Mouse (Mus musculus): ENCODE data around the gene Rbpj.

Gene Rbpj

GRCm38 (mm10) chr5:53465883-53466282 is at the start of gene Rbpj:
Gene Rbpj (plus strand): TSS chr5:53466152.
- DNase-seq = peak; percentile 95

- no peak for DNase-seq
These were observed 45.2 kb upstream of the Rbpj start for GRCm38 (mm10) chr5:53420777-53421176.

DNA sequence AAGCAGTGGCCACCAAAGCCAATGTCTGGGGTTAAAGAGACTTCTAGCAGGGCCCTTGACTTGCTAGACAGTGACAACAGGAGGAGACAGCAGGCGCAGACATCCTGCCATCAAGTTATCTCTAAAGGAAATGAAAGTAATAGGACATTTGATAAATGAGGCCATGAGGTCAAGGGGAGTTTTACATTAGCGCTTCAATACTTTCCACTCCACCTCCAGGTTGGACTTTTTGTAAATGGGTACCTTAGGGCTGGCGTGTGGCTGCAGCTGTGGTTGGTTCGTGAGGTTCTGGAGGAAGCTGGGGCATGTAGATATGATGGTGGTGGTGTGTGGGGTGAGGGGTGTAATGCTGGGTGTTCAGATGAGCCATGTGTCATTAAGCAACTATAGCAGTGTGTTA is 44.7 kb upstream of the Rbpj start:
- DNase-seq = no peak

DNA sequence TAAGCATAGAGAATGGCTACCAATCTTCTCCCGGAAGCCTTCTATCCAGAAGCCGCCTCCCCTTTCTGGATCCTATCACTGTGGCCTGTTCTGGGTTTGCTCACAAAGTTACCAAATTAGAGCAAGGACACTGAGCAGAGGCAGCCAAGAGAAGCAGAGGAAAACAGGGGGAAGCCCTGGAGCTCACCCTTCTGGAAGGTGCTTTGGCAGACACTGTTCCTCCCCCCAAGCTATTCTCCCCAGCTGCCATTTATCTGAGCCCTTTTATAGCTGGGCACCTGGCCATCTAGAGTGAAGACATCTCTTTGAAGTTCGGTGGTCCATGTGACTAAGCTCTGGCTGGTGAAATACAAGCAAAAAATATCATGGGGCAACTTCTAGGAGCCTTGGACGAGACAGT is 38.5 kb upstream of the Rbpj start:
- DNase-seq = peak; percentile 97

- peak; percentile 98 for DNase-seq
These were observed 36.1 kb upstream of the Rbpj start for GRCm38 (mm10) chr5:53429683-53430477.

DNA sequence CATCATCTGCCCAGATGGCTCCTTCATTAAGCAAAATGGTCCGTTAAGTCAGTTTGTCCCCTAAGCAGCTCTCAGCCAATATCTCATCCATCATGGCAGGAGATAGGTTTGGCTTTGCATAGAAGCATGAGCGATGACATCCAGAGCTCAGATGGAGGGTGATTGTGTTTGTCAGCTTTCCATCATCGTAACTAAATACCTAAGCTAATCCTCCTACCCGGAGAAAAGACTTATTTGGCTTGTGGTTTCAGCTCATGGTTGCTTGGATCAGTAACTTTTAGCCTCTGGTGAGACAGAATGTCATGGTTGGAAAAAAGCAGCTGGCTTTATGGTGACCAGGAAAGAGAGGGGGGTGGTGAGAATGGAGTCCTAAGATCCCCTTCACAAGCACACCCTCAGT is 33.5 kb upstream of the Rbpj start:
- no peak for DNase-seq

GRCm38 (mm10) chr5:53436905-53437632 is 28.9 kb upstream of the Rbpj start:
- DNase-seq = peak; percentile 84

DNA sequence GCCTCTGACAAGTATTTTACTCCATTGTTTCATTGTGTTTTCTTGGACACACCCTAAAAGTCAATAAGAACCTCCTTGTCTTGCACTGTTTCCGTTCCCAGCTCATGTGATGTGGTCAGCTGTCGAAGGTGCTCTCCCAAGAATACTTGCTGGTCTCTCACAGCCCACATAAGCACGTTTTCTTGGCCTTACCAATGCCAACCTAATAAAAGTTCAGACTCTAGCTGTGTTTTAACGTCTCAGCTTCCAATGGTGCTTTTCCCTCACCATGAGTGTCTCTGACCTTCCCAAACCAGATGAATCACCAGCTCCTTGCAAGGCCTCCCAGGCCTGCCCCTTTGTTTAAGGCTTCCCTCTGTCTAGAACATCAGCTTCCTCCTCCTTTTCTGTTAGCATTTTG is 28.2 kb upstream of the Rbpj start:
- peak; percentile 86 for DNase-seq

GRCm38 (mm10) chr5:53438268-53438667 is 27.7 kb upstream of the Rbpj start:
- DNase-seq = no peak

DNA sequence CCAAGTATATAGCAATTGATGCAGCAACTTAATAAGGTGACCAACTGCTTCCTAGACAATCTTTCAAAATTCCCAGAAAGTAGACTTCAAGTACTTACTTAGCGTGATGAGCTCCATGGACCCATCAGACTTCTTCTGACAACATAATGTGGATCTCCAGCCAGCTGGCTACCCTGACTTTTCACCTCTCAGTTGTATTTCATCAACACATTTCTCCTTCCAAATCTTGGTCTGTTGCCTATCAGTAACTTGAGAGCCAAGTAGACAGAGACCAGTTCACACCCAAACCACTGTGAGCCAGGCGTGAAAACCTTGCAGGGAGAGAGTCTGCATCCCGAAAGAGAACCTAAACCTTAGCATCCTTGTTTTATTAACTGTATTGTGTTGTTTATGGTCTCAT is 26.3 kb upstream of the Rbpj start:
- DNase-seq = no peak

- DNase-seq = peak; percentile 94
These were observed 21.9 kb upstream of the Rbpj start for GRCm38 (mm10) chr5:53444030-53444429.

DNA sequence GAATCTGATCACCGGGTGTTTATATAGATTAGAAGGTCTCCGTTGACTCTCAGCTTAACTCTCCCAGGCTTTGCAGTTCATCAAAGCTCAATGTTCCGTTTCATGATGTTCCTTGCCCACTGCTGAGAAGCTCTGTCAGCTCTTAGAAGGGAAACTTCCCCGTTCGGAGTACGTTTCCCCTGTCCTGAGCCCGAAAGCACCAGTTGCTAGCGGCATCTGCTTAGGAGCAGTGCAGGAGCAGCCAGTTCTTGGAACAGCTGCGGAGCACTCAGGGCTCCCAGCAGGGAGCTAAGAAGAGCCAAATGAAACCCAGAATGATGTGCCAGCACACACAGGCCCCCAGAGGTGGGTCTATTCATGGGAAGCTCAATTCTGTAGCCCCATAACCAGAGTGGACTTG is 15.0 kb upstream of the Rbpj start:
- DNase-seq = peak; percentile 97

DNA sequence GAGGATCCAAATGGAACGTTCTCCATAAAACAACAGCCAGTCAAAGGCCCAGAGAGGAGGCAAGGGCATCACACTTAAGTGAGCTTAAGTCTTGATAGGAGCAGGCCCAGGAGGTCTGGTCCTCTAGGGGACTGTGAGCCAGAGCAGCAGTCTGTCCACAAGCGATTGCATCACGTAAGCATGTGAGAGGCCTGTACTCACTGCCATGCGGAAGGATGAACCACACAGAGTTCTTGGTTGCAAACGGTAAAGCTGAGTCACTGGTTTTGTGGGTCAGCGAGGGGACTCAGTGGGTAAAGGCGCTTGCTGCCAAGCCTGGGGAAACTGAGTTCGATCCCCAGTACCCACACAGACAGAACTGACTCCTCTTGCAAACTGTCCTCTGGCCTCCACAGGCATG is 14.1 kb upstream of the Rbpj start:
- peak; percentile 97 for DNase-seq

DNA sequence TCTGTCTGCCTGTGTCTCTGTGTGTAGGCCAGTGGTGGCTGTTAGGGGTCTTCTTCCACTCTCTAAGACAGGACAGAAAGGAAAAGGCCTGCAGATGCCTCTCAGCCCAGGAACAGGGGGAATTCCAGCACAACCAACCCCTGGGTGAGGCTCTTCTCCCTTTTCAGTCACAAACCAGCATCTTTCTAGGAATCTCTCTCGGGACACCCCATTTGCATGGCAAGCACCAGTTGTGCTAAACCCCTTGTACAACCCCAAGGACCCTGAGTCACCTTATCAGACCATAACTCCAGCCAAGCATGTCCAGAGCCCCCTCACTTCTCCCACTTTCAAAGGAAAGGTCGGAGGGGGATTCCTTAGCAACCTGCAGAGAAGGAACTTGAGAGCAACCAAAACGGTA is 13.0 kb upstream of the Rbpj start:
- DNase-seq = no peak

DNA sequence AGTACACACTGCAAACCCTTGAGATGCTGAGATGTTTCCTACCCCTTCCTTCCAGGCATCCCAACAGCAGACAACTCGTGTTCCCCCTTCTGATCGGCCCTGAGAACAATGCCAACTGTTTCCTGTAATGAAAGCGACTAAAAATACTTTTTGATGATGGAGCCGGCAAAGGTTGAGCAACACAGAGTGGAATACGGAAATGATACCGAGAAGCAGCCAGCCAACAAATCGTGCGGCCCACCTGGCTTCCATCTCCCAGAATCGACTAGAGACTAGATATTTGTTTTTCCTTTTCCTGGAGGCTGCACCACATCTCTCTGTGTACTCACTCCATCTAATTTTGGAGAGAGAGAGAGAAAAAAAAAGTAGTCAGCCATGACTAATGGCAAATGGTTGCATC is 11.2 kb upstream of the Rbpj start:
- peak; percentile 98 for DNase-seq

GRCm38 (mm10) chr5:53455459-53455858 is 10.5 kb upstream of the Rbpj start:
- peak; percentile 95 for DNase-seq

- DNase-seq = no peak
These were observed 5.8 kb upstream of the Rbpj start for GRCm38 (mm10) chr5:53460196-53460595.

GRCm38 (mm10) chr5:53463098-53464018 is 2.6 kb upstream of the Rbpj start:
- no peak for DNase-seq

- DNase-seq = peak; percentile 94
These were observed 726 bp downstream of the Rbpj start for GRCm38 (mm10) chr5:53466422-53467333.

- DNase-seq = no peak
These were observed 1.6 kb downstream of the Rbpj start for GRCm38 (mm10) chr5:53467602-53468001.

DNA sequence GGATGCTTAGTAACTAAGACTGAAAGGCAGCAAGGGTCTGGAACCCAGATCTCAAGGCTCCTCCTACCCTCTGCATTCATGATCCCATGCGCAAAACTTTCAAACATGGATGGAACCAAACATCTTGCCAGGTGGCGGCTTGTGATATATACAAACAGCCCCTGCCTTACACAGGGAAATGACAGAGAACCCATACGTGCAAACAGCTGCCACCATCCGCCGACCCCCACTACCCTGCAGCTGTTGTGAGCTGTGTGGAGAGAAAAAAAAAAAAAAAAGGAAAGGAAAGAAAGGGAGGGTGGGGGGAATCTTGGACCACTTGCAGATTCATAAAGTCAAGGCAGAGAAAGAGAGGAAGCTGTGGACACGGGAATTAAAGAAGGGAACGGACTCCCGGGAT is 2.4 kb downstream of the Rbpj start:
- no peak for DNase-seq

DNA sequence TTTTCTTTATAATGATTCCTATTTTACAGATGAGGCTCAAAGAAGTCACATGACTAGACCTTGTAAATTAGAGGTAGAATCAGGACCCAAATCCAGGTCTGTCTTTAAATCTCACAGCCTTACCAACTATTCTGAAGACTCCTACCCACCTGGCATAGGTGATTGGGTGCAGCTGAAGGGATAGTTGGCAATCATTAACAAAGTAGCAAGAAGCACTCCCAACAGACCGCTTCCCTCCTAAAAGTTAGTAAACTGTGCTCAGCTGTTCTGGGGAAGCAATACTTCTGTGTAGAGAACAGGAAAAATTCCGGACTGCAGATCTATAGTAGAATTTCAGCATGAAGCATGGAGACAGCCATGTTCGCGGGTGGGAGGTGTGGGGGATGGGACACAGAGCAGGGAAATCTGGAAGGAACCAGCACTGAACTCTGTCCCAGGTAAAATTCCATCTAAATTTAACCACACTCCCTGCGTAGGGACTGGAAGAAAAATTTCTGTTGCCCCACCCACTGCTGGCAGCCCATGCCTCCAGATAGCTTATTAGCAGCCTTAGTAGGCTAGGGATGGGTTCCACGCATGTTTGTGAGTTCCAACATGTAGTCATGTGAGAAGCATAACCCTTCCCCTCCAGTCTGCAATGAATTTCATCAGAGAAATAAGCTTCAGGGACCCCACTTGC is 3.3 kb downstream of the Rbpj start:
- peak; percentile 96 for DNase-seq

All from heart, adult 11 months (tissue).